Mouse (Mus musculus) frontal cortex, postnatal 25 days (tissue): Measurements from ENCODE around the gene Coa5.

ENCODE experiments used
- DNase-seq, 2 experiments: peaks; one replicate each; pipeline ENCODE4 v3.0.0; 2022; ENCODE audit warnings: low spot score in 2 of 2

The Coa5 gene

DNA sequence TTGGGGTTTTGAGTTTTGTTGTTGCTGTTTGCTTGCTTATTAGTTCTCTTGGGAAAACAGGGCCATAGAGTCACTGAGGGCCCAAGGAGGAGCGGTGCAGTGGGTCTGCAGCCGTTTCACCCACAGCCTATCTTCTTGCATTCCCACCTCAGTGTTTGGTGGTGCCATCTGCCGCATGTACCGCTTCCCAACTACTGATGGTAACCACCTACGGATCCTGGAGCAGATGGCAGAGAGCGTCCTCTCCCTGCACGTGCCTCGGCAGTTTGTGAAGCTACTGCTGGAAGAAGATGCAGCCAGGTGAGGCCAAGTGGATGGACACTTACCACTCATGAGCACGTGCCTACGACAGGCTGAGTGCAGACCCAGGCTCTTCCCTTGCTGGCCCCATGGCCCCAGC, 61.8 kb downstream of the Coa5 start:
- DNase-seq = peak; percentile 49 to 57
